Mouse (Mus musculus): ENCODE measurements at regions not wholly inside any gene's neighbourhood (a gene's known extent, or its start where the extent isn't known, plus 50 kb on each side); places are given as distances from the start of the nearest gene placed in this dataset.
A peak's percentile ranks its signal among the peaks of the same experiment; 100 is the strongest.

GRCm38 (mm10) chr11:82613503-82613902, 150.6 kb downstream of the Cct6b start:
- 14% methylated on average over 6 of the region's 6 CpGs for WGBS
- Histone ChIP-seq H3K4me3 (replicated peaks) (no peak overlapping the region), H3K36me3 (no peaks in the 10 kb centered on the region), H3K4me2 (replicated peaks) (no peak overlapping the region), H3K27me3 (replicated peaks) (peaks cover 6% of the 10 kb centered on the region; the same call in 1 of the 2 replicates), H3K9me3 (no peaks in the 10 kb centered on the region), H3K9ac (no peak overlapping the region), H3K27ac (no peak overlapping the region), H3K4me1 (replicated peaks) (no peaks in the 10 kb centered on the region)
- no peak for ATAC-seq

GRCm38 (mm10) chr11:82612026-82612425, 152.1 kb downstream of the Cct6b start:
- Histone ChIP-seq H3K4me2 (replicated peaks) (no peak overlapping the region), H3K9ac (no peak overlapping the region), H3K27me3 (replicated peaks) (peaks cover under 1% of the 10 kb centered on the region; the same call in 1 of the 2 replicates), H3K4me1 (replicated peaks) (no peaks in the 10 kb centered on the region), H3K36me3 (no peaks in the 10 kb centered on the region), H3K27ac (no peak overlapping the region), H3K9me3 (no peaks in the 10 kb centered on the region), H3K4me3 (replicated peaks) (no peak overlapping the region)
- ATAC-seq, result no peak

GRCm38 (mm10) chr11:82608963-82609362, 155.2 kb downstream of the Cct6b start:
- no peak overlapping the region for H3K4me2 ChIP-seq (replicated peaks)
- H3K4me3 ChIP-seq (replicated peaks), result no peak overlapping the region
- no peaks in the 10 kb centered on the region for H3K27me3 ChIP-seq (replicated peaks)
- 27% methylated on average over 1 of the region's 1 CpGs for WGBS
- no peaks in the 10 kb centered on the region for H3K9me3 ChIP-seq
- no peak for ATAC-seq
- no peak overlapping the region for H3K9ac ChIP-seq
- H3K36me3 ChIP-seq, result no peaks in the 10 kb centered on the region
- H3K27ac ChIP-seq, result no peak overlapping the region
- 0 out of 2 replicates have a peak, but pooled peaks cover 2% of the 10 kb centered on the region for H3K4me1 ChIP-seq (replicated peaks)

- no peak overlapping the region for H3K27ac ChIP-seq
- ATAC-seq, result no peak
- H3K9me3 ChIP-seq, result no peaks in the 10 kb centered on the region
- H3K4me1 ChIP-seq (replicated peaks), result peaks cover 6% of the 10 kb centered on the region; the same call in 1 of the 2 replicates
- H3K36me3 ChIP-seq, result no peaks in the 10 kb centered on the region
- 60% methylated on average over 5 of the region's 5 CpGs for WGBS
- H3K27me3 ChIP-seq (replicated peaks), result no peaks in the 10 kb centered on the region
- no peak overlapping the region for H3K9ac ChIP-seq
- H3K4me3 ChIP-seq (replicated peaks), result no peak overlapping the region
- no peak overlapping the region for H3K4me2 ChIP-seq (replicated peaks)
Observed at GRCm38 (mm10) chr11:82607661-82608060, 156.5 kb downstream of the Cct6b start.

- Histone ChIP-seq H3K4me1 (replicated peaks) (peaks cover 8% of the 10 kb centered on the region; the same call in 1 of the 2 replicates), H3K9me3 (no peaks in the 10 kb centered on the region), H3K4me2 (replicated peaks) (no peak overlapping the region), H3K27me3 (replicated peaks) (0 out of 2 replicates have a peak, but pooled peaks cover 3% of the 10 kb centered on the region), H3K36me3 (no peaks in the 10 kb centered on the region), H3K27ac (no peak overlapping the region), H3K9ac (no peak overlapping the region), H3K4me3 (replicated peaks) (no peak overlapping the region)
- WGBS, result 40% methylated on average over 7 of the region's 7 CpGs
- no peak for ATAC-seq
Observed at GRCm38 (mm10) chr11:82604251-82604835, 159.8 kb downstream of the Cct6b start.

GRCm38 (mm10) chr11:82602818-82603217, 161.3 kb downstream of the Cct6b start:
- H3K4me2 ChIP-seq (replicated peaks), result no peak overlapping the region
- H3K36me3 ChIP-seq, result no peaks in the 10 kb centered on the region
- no peak overlapping the region for H3K27ac ChIP-seq
- 0 out of 2 replicates have a peak, but pooled peaks cover 9% of the 10 kb centered on the region for H3K27me3 ChIP-seq (replicated peaks)
- ATAC-seq, result 0 out of 2 replicates have a peak, but pooled peaks have one; percentile 31
- 12% methylated on average over 11 of the region's 11 CpGs for WGBS
- H3K9me3 ChIP-seq, result no peaks in the 10 kb centered on the region
- H3K4me3 ChIP-seq (replicated peaks), result no peak overlapping the region
- H3K4me1 ChIP-seq (replicated peaks), result peaks cover 8% of the 10 kb centered on the region; the same call in 1 of the 2 replicates
- no peak overlapping the region for H3K9ac ChIP-seq

- H3K27ac ChIP-seq, result no peak overlapping the region
- H3K9me3 ChIP-seq, result no peaks in the 10 kb centered on the region
- ATAC-seq, result no peak
- H3K36me3 ChIP-seq, result no peaks in the 10 kb centered on the region
- H3K4me3 ChIP-seq (replicated peaks), result no peak overlapping the region
- 55% methylated on average over 2 of the region's 2 CpGs for WGBS
- H3K9ac ChIP-seq, result no peak overlapping the region
- H3K4me1 ChIP-seq (replicated peaks), result peaks cover 8% of the 10 kb centered on the region; the same call in 1 of the 2 replicates
- 0 out of 2 replicates have a peak, but pooled peaks cover 11% of the 10 kb centered on the region for H3K27me3 ChIP-seq (replicated peaks)
- H3K4me2 ChIP-seq (replicated peaks), result no peak overlapping the region
Observed at GRCm38 (mm10) chr11:82602250-82602649, 161.9 kb downstream of the Cct6b start.

- Histone ChIP-seq H3K27ac (no peak overlapping the region), H3K4me3 (replicated peaks) (no peak overlapping the region), H3K27me3 (replicated peaks) (0 out of 2 replicates have a peak, but pooled peaks cover 11% of the 10 kb centered on the region), H3K4me2 (replicated peaks) (no peak overlapping the region), H3K4me1 (replicated peaks) (peaks cover 8% of the 10 kb centered on the region; the same call in 1 of the 2 replicates), H3K9me3 (no peaks in the 10 kb centered on the region), H3K36me3 (no peaks in the 10 kb centered on the region), H3K9ac (no peak overlapping the region)
- ATAC-seq, result no peak
- WGBS, result 74% methylated on average over 9 of the region's 9 CpGs
Observed at GRCm38 (mm10) chr11:82600151-82600550, 164.0 kb downstream of the Cct6b start.

GRCm38 (mm10) chr11:82597757-82598156, 166.4 kb downstream of the Cct6b start:
- peaks cover 3% of the 10 kb centered on the region; the same call in 1 of the 2 replicates for H3K4me1 ChIP-seq (replicated peaks)
- H3K9ac ChIP-seq, result no peak overlapping the region
- no peak overlapping the region for H3K4me3 ChIP-seq (replicated peaks)
- no peaks in the 10 kb centered on the region for H3K9me3 ChIP-seq
- no peaks in the 10 kb centered on the region for H3K36me3 ChIP-seq
- 0 out of 2 replicates have a peak, but pooled peaks cover 11% of the 10 kb centered on the region for H3K27me3 ChIP-seq (replicated peaks)
- no peak overlapping the region for H3K27ac ChIP-seq
- no peak overlapping the region for H3K4me2 ChIP-seq (replicated peaks)
- WGBS, result 16% methylated on average over 6 of the region's 6 CpGs
- no peak for ATAC-seq

- H3K4me3 ChIP-seq (replicated peaks), result no peak overlapping the region
- H3K27me3 ChIP-seq (replicated peaks), result 0 out of 2 replicates have a peak, but pooled peaks cover 11% of the 10 kb centered on the region
- H3K27ac ChIP-seq, result no peak overlapping the region
- no peak overlapping the region for H3K9ac ChIP-seq
- WGBS, result 59% methylated on average over 3 of the region's 3 CpGs
- no peaks in the 10 kb centered on the region for H3K9me3 ChIP-seq
- no peak overlapping the region for H3K4me2 ChIP-seq (replicated peaks)
- H3K36me3 ChIP-seq, result no peaks in the 10 kb centered on the region
- no peak for ATAC-seq
- no peaks in the 10 kb centered on the region for H3K4me1 ChIP-seq (replicated peaks)
Observed at GRCm38 (mm10) chr11:82596801-82597200, 167.3 kb downstream of the Cct6b start.

GRCm38 (mm10) chr11:82589761-82590160, 174.4 kb downstream of the Cct6b start:
- no peaks in the 10 kb centered on the region for H3K36me3 ChIP-seq
- H3K4me3 ChIP-seq (replicated peaks), result no peak overlapping the region
- no peak for ATAC-seq
- no peaks in the 10 kb centered on the region for H3K27me3 ChIP-seq (replicated peaks)
- no peaks in the 10 kb centered on the region for H3K4me1 ChIP-seq (replicated peaks)
- no peak overlapping the region for H3K27ac ChIP-seq
- no peak overlapping the region for H3K4me2 ChIP-seq (replicated peaks)
- WGBS, result 71% methylated on average over 2 of the region's 2 CpGs
- no peaks in the 10 kb centered on the region for H3K9me3 ChIP-seq
- H3K9ac ChIP-seq, result no peak overlapping the region

- Histone ChIP-seq H3K27ac (no peak overlapping the region), H3K27me3 (replicated peaks) (no peaks in the 10 kb centered on the region), H3K4me1 (replicated peaks) (no peaks in the 10 kb centered on the region), H3K9me3 (no peaks in the 10 kb centered on the region), H3K4me3 (replicated peaks) (no peak overlapping the region), H3K9ac (no peak overlapping the region), H3K4me2 (replicated peaks) (no peak overlapping the region), H3K36me3 (no peaks in the 10 kb centered on the region)
- WGBS, result 79% methylated on average over 5 of the region's 5 CpGs
- no peak for ATAC-seq
Observed at GRCm38 (mm10) chr11:82588744-82589143, 175.4 kb downstream of the Cct6b start.

- WGBS, result 20% methylated on average over 7 of the region's 7 CpGs
- ATAC-seq, result no peak
Observed at GRCm38 (mm10) chr11:82579841-82580415, 184.2 kb downstream of the Cct6b start.

More at GRCm38 (mm10) chr11:82579841-82580415, 184.2 kb downstream of the Cct6b start:
- no peaks in the 10 kb centered on the region for H3K36me3 ChIP-seq
- H3K9me3 ChIP-seq, result no peaks in the 10 kb centered on the region
- H3K4me1 ChIP-seq (replicated peaks), result no peaks in the 10 kb centered on the region
- H3K27me3 ChIP-seq (replicated peaks), result no peaks in the 10 kb centered on the region; the same call in 1 of the 2 replicates
- H3K4me3 ChIP-seq (replicated peaks), result no peak overlapping the region
- no peak overlapping the region for H3K9ac ChIP-seq
- no peak overlapping the region for H3K27ac ChIP-seq
- H3K4me2 ChIP-seq (replicated peaks), result no peak overlapping the region

All from intestine, embryonic 15.5 days (tissue).